12 mouse cellular contexts compared by ENCODE assay signal in genomic region chr2:134931756-134932421, GRCm38 (mm10).
DNase-seq lines count a peak whose midpoint lies in the region; ATAC-seq and TF ChIP-seq lines count a peak whose summit lies in the region.
"Had no signal": no experiment of that assay in that cellular context is flagged by ENCODE, and none has a peak within 500 bp of the region (broad histone marks: within the 10 kb centered on the region; RNA-seq: fewer than 3 reads in every experiment).

No protein-coding gene starts in this region.

- no peak overlapping the region for H3K4me3 ChIP-seq in layer of hippocampus, adult 2 months
- no peak overlapping the region for H3K4me3 ChIP-seq in intestine, embryonic 16.5 days (ENCODE audit: low read length)

- no peak for DNase-seq in layer of hippocampus, adult 2 months (ENCODE audit: low spot score in 2 of 2)
- no peak for DNase-seq in layer of hippocampus, adult 18-20 months (ENCODE audit: low spot score in 2 of 2)
- peak; percentile 77 for DNase-seq in kidney, postnatal 14 days
- DNase-seq in lung, postnatal 36 days = peak; percentile 41
- no peak for DNase-seq in adrenal gland, adult (ENCODE audit: inconsistent age in 2 of 2, low spot score in 1 of 2)
- DNase-seq in thymus, adult 18-20 months = no peak
- no peak for DNase-seq in gastrocnemius, postnatal 25 days
- DNase-seq: cerebellum, adult 2 months; heart, postnatal 36 days; thymus, postnatal 14 days had no signal

- peak; percentile 44; the same call in 1 of the 2 replicates for ATAC-seq in intestine, embryonic 16.5 days
- ATAC-seq: inflammation-experienced regulatory T-cells, adult 6 months had no signal

- no peaks in the 10 kb centered on the region for H3K27me3 ChIP-seq in intestine, embryonic 16.5 days (replicated peaks; ENCODE audit: control insufficient read depth, insufficient read depth, low read length)

- H3K9me3 ChIP-seq in intestine, embryonic 16.5 days (ENCODE audit: control insufficient read depth, low read length) = no peaks in the 10 kb centered on the region

- H3K36me3 ChIP-seq in intestine, embryonic 16.5 days (ENCODE audit: control insufficient read depth, insufficient read depth, low read length) = no peaks in the 10 kb centered on the region

- H3K9ac ChIP-seq in intestine, embryonic 16.5 days (ENCODE audit: low read depth, low read length) = no peak overlapping the region

- no peak for TF ChIP-seq CTCF in layer of hippocampus, adult 2 months (conservative IDR thresholded peaks at IDR 0.05)

- 0 out of 2 replicates have a peak overlapping the region, but pooled peaks have one; percentile 9 for H3K4me2 ChIP-seq in intestine, embryonic 16.5 days (ENCODE audit: low read depth, low read length)

- H3K27ac ChIP-seq in layer of hippocampus, adult 2 months = peak overlapping the region; percentile 76; the same call in 1 of the 2 replicates
- no peak overlapping the region; the same call in 1 of the 2 replicates for H3K27ac ChIP-seq in intestine, embryonic 16.5 days (ENCODE audit: low read length)

- peaks cover 5% of the 10 kb centered on the region; the same call in 1 of the 2 replicates for H3K4me1 ChIP-seq in intestine, embryonic 16.5 days (ENCODE audit: control insufficient read depth, insufficient read depth, low read length)

- 40% methylated on average over 5 of the region's 5 CpGs for WGBS in intestine, embryonic 16.5 days

Comparison
In these comparisons a context has a peak if more than half of its experiments do, and no peak if none do; other contexts are left out.
1. DNase-seq: peak in kidney, postnatal 14 days (single experiment) and lung, postnatal 36 days (single experiment); none in layer of hippocampus, adult 2 months (0 of 2), layer of hippocampus, adult 18-20 months (0 of 2), adrenal gland, adult (0 of 2), thymus, adult 18-20 months (0 of 2) and gastrocnemius, postnatal 25 days (single experiment).